Mouse (Mus musculus): ENCODE measurements around the gene Olfr1097.

Olfr1097 gene

DNA sequence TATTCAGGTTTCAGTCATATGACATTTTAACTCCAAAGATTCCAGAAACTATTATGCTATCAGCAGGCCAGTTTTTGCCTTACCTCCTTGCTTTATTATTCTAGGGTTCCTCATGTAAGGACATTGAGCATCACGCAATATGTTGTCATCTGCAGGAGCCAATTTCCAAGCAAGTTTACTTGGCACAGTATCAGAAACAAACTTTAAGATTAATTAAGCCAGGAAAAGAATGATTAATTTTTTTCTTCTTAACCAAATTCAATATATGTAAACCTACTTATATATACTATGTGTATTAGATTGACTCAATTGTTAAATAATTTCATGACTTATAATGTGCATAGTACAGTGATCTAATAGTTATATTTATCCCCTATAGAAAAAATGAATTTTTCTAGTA is at the start of gene Olfr1097:
Gene Olfr1097, minus strand, starts transcription at position 101 of the 400 bp plus-strand sequence.
- no peak for DNase-seq (ENCODE audit: low read depth, low spot score)

DNA sequence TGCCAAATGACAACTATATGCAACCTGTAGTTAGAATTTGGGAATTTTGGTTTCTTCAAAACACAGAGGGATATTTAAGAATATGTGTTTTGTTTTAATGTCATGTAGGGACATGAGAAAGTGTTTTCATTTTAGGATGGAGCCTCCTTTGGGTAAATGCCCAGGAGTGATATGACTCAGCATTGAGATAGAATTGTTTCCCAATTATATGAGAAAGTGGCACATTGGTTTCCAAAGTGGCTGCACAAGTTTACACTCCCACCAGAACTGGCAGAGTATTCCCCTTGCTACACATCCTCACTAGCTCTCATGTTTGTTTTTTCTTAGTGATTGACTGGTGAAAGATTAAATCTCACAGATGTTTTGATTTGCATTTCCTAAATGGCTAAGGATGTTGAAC is 34.5 kb upstream of the Olfr1097 start:
- no peak for DNase-seq (ENCODE audit: low read depth, low spot score)

DNA sequence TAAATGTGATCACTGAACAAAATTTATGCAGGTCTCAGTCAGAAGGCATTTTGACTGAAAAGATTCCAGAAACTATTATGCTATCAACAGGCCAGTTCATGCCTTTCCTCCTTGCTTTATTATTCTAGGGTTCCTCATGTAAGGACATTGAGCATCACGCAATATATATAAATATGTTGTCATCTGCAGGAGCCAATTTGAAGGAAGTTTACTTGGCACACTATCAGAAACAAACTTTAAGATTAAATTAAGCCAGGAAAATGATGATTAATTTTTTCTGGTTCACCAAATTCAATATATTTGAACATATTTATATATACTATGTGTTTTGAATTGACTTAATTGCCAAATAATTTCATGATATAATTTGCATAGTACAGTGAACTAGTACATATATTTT is 32.4 kb upstream of the Olfr1097 start, which contains the start of gene Olfr1098:
Gene Olfr1098, minus strand, starts transcription at position 101 of the 400 bp plus-strand sequence.
- no peak for DNase-seq (ENCODE audit: low read depth, low spot score)

DNA sequence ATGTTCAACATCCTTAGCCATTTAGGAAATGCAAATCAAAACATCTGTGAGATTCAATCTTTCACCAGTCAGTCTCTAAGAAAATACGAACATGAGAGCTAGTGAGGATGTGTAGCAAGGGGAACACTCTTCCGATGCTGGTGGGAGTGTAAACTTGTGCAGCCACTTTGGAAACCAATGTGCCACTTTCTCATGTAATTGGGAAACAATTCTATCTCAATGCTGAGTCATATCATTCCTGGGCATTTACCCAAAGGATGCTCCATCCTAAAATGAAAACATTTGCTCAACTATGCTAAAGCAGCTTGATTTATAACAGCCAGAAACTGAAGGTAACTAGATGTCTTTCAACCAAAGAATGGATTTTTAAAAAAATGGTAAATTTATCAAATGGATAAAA is 13.6 kb upstream of the Olfr1097 start:
- no peak for DNase-seq (ENCODE audit: low read depth, low spot score)

DNA sequence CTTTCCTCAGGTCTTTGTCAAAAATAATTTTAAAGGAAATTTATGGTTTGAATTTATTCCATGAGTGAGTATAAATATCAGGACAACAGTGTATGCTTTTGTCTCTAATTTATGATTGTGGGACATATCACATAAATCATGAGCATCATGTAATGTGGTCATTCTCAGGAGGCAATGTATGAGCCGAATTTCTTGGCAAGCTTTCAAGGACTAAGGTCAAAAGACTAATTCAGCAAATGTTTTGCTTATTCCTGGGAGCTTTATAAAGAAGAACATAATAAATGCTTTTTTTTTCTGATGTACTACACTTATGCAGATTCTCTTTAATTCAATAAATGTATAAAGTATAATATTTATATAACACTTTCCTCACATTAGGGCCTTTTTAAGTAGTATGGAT is 17.3 kb downstream of the Olfr1097 start, which contains the start of gene Gm13723:
Gene Gm13723, minus strand, starts transcription at position 101 of the 400 bp plus-strand sequence.
- peak; percentile 7 for DNase-seq (ENCODE audit: low read depth, low spot score)

DNA sequence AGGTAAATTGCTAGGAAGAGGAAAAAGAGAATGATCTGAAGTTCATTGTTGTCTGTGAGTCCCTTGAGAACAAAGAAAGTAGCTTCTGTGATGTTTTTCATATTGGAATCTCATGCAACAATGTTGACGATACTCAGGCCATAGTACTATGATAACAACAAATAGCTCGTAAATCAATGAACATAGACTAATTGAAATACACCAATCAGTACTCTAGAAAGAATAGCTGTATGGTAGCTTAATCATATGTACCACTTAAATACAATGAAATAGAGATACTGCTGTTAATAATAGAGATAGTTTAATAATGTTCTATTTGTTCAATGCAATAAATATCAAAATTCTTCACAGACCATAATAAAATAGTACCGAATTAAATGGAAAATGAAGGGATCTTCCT is 40.4 kb downstream of the Olfr1097 start, which contains the start of gene Olfr1095:
Gene Olfr1095, minus strand, starts transcription at position 101 of the 400 bp plus-strand sequence.
- DNase-seq (ENCODE audit: low read depth, low spot score), result no peak
